Mouse (Mus musculus) lung, postnatal 36 days (tissue): ENCODE measurements at regions not wholly inside any gene's neighbourhood (a gene's known extent, or its start where the extent isn't known, plus 50 kb on each side); places are given as distances from the start of the nearest gene placed in this dataset.
A peak's percentile ranks its signal among the peaks of the same experiment; 100 is the strongest.

Source experiments
- DNase-seq: peaks from one replicate; pipeline ENCODE4 v3.0.0; 2022; ENCODE audit warnings: mixed read lengths

GRCm38 (mm10) chr19:21146860-21147390 is 125.2 kb upstream of the Zfand5 start:
- peak; percentile 17 for DNase-seq

DNA sequence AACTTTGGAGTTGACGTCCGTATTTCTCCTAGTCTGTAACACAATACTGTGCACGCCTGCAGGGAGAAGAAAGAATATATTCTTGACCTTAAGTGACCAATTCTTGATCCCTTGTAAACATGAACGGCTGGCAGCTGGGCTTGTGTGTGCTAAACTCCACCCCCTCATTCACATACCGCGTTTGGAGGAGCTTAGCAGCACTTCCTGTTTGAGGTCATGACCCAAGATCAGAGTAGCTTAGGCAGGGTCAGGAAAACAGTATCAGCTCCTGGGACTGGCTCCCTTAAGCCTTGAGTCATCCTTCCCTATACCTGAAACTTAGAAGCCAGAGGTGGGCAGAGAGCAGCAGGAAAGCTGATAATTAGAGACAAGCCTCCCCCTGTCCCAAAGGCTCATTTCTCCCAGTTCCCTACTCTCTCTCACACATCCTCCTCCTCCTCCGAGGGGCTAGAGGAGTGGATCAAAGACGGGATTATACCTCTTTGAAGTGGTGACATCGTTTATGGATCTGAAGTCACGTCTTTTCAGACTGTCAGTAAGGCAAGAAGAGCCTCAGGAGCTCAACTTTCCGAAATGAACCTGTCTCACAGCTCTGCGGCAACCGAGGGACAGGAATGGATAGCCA is 127.3 kb upstream of the Zfand5 start:
- DNase-seq, result peak; percentile 80

GRCm38 (mm10) chr19:21143970-21144595 is 128.0 kb upstream of the Zfand5 start:
- no peak for DNase-seq

GRCm38 (mm10) chr19:21140456-21140855 is 131.6 kb upstream of the Zfand5 start:
- DNase-seq, result no peak

DNA sequence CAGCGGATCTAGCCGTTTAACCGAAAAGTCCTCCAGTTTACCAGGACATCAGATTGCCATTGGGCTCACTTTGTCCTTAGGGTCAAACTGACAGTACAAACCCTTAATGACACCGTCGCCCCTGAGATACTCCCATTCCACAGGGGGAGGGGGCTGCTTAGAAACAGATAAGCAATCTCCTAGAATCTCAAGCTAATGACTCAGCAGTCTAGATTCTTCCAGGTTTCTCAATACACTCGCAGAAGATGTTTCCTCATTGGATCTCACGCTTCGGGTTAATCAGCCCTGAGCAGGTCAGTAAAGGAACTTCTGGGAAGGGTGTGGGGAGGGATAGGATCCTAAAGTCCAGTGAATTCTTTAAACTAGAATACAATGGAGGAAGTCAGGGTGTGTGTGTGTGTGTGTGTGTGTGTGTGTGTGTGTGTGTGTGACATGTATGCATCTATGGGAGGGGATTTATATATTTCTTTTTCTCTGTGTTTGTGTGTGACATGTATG is 133.0 kb upstream of the Zfand5 start:
- no peak for DNase-seq

DNA sequence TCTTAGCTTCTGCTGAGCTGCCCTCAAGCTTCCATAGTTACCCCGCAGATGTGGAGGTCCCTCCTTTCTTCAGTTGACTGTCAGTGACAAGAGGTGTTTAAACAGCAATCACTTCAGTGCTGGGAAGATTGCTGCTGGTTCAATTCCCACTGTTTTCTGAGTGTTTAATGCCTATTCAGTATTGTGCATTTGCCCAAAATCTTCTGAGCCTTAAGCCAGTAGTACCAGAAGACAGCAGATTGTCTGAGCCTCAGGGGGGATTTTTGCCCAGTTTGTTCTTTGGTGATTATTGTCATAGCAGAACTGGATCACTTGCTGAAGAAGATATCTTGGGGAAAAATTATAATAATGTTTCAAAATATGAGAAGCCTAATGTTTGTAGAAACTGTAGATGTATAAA is 135.3 kb upstream of the Zfand5 start:
- no peak for DNase-seq

GRCm38 (mm10) chr19:21135998-21136380 is 136.1 kb upstream of the Zfand5 start:
- DNase-seq, result no peak

DNA sequence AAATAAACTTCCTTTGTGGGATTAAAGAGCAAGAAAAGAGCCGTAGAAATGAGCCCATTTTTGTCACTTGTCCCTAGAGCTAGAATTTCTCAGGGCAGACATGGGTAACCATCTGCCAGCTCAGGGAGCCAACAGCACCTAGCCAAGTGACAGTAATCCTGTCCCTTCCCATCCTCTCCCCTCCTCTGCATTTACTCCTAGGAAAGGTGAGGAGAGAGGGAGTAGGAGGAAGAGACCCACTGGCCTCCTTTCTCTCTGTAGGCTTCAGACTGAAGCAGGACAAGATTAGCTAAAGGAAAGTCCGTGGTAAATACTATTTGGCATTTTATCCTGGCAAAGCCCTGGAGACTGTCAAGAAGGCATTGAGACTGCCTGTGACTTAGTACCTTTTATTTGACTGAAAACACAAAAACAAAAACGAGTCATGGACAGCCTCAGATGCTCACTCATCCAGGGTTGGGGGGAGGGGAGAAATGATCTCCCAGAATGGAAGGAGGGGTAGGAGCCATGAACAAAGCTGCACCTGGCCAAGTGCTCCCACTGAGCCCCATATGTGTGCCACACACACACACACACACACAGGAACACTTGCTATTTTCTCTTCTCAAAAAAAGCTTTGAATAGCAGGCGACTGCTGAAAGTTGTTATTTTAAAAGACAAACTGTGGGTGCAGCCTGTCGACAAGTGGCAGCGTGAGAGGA is 136.6 kb upstream of the Zfand5 start:
- no peak for DNase-seq

DNA sequence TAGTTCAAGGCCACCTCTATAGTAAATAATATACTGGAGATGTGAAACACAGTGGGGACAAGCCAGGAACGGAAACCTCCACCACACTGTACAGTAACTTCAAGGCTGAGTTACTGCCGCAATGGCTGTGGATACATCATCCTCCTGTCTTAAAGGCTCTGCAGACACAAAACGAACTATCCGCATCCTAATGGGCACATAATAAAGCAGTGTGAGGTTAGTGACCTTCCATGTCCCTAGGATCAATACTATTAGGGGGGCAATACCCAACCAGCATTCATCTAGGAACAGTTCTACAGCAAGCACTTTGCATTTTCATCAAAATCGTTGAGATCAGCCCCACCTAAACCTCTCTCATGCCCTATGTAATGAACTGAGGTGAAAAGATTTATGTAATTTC is 142.4 kb upstream of the Zfand5 start:
- DNase-seq, result no peak

- peak; percentile 39 for DNase-seq
These were observed 144.9 kb upstream of the Zfand5 start for GRCm38 (mm10) chr19:21127079-21127745.

DNA sequence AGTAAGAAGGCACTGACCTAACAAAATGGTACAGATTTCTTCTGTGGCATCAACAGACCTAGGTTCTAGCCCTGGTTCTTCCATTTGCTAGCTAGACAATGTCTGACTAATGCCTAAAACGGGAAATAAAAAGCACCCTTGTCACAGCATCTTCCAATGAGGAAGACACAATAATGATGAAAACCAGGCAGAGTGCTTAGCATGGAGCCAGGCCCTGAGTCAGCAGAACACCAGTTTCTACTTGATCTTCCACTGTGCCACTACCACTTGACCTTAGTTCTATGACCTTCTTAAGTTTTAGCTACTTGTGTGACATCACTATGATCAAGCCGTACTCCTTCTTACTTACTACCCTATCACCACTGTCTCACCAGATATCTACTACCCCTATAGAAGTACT is 145.4 kb upstream of the Zfand5 start:
- peak; percentile 4 for DNase-seq

DNA sequence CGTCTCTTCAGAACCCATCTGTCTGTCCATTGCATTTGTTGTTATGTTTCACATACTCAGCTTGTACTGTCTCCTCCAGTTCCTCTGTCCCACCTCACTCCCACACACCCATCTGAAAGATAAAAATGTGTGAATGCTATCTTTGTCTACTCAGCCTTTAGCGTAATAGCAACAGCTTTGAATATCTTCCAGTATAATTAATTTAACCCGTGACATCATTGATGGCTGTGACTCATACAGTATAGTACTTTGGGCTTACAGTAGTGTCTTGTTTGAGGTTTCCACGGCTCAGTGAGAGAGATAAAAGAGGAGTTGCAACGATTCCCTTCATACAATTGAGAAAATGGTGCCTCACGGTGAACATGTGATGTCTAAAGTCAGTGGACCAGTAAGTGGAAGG is 152.6 kb upstream of the Zfand5 start:
- DNase-seq, result no peak

DNA sequence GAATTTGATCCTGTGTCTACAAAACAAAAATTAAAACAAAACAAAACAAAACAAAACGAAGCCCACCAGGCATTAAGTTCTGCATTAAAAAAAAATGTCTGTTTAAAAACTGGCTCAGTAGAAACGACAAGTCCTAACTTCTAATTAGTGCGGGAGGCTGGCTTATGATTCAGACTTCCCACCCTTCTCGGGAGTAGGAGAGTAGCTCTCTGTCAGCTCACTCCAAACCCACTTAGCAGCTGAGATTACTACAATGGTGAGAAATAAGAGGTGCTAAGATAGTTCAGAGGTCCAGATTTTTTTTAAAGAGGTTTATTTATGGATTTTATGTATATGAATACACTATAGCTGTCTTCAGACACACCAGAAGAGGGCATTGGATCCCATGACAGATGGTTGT is 153.3 kb upstream of the Zfand5 start:
- DNase-seq, result no peak

DNA sequence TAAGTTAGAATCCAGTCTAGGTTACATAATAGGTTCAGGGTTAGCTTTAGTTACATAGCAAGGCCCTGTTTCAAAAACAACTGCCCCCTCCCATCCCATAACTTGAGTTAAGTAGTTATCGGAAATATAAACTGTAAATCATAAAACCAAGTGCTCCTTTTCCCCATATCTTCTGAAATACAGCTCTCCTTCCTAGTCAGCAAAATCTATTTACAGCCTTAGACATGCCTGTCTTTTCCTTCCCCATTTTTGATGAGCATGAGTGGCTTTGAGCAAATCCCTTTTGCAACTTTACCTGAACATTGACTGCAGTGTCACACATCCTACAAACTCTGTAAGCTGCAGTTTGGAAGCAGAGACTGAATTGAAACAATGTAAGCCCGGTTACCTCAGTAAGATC is 156.4 kb upstream of the Zfand5 start:
- DNase-seq, result no peak

DNA sequence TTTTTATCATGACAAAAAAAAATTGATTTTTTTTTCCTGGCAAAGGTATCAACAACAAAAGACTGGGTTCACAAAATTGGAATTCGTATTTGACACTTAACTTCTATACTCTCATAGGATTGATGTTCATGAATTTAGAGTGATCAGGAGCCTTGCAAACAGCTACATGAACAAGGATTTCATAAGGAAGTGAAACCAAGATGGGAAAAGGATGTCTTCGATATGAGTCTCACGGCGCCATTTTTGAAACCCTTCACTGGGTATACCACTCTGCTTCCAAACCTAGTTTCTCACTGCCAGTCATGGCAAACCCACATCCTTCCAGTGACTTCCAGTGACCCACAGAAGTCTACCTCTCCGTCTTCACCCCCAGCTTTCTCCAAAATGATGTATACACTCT is 157.8 kb upstream of the Tmc1 start:
- DNase-seq, result no peak

GRCm38 (mm10) chr19:21108311-21108710 is 154.3 kb upstream of the Tmc1 start:
- DNase-seq, result no peak

DNA sequence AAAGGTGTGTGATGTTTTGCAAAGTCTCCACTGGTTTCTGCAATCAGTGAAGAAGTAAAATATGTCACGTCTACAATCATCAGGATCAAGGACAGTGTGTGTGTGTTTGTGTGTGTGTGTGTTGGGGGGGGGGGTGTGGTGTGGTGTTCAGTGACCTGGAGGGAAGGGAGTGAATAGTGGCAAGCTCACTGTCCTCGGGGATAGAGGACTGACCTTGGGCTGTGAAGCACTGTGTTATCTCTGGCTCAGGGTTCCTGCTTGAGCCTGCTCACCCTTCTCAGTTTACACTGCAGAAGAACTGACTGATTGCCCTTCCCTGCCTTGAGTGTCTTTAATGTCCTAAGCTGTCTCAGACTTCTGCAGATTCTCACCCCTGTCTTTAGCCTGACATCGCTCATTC is 153.7 kb upstream of the Tmc1 start:
- DNase-seq, result no peak

GRCm38 (mm10) chr19:21107275-21107674 is 153.3 kb upstream of the Tmc1 start:
- no peak for DNase-seq

DNA sequence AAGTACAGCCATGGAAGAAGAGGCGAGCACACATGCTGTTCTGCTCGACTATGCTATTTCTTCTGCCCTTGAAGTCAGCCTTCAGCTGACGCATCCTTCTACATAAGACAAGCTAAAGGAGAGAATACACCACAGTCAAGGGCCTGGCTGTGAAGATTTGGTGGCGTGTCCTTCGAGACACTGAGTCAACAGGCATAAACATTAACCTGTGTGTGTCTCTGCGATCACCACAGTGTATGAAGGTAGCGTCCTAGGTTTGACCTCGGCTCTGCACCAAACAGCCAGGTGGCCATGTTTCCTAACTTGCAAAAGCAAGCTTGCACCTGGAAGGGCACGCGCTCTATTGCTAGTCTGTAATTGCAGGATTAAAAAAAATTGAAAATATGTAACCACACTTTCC is 152.8 kb upstream of the Tmc1 start:
- DNase-seq, result no peak

GRCm38 (mm10) chr19:21106241-21106669 is 152.3 kb upstream of the Tmc1 start:
- peak; percentile 66 for DNase-seq

- peak; percentile 2 for DNase-seq
These were observed 151.0 kb upstream of the Tmc1 start for GRCm38 (mm10) chr19:21105004-21105403.

DNA sequence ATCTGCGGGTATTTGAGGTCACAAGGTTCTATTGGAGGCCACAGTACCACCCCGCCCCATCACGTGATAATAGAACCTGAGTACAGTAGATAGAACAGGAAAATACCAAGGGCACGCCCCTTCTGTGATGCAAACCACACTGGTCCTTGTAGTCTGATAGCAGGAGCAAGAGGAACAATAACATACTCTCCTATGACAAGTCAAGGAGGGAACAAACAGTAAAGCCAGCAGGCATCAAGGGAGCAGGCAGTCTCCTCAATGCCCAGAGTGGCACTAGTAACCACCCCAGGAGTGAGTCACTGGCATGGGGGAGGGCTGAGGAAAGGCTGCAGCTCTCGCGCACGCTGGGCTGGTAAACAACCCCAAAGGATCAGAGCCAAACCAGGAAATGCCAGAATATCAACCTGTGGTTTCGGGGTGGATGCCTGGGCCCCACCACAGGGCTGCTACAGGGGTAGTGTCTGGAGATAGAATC is 150.5 kb upstream of the Tmc1 start:
- DNase-seq, result peak; percentile 71
